Mouse (Mus musculus) cerebellum, adult 18-20 months (tissue): ENCODE measurements around the gene Brf1.
A peak's percentile ranks its signal among the peaks of the same experiment; 100 is the strongest.

Experiments
- DNase-seq, 2 experiments: peaks; one replicate each; pipeline ENCODE4 v3.0.0; 2021

Gene Brf1

DNA sequence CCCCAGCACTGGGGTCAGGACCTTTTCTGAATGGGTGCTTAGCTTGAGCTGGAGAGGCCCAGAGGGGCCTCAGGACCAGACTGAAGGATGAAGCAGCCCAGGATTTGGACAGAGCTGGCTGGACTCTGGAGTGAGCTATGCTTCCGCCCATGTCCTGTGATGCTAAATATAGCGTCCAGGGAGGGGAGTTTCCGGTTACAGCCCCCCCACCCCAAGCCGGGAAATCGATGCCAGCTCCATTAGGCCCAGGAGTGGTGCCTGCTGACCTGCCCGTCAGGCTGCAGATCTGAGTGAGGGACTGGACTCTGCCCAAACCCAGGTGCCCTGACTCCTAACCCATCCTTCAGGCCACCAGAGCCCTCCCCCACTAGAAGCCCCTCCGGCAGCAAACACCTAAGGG lies 67.9 kb downstream of the Brf1 start:
- no peak for DNase-seq

DNA sequence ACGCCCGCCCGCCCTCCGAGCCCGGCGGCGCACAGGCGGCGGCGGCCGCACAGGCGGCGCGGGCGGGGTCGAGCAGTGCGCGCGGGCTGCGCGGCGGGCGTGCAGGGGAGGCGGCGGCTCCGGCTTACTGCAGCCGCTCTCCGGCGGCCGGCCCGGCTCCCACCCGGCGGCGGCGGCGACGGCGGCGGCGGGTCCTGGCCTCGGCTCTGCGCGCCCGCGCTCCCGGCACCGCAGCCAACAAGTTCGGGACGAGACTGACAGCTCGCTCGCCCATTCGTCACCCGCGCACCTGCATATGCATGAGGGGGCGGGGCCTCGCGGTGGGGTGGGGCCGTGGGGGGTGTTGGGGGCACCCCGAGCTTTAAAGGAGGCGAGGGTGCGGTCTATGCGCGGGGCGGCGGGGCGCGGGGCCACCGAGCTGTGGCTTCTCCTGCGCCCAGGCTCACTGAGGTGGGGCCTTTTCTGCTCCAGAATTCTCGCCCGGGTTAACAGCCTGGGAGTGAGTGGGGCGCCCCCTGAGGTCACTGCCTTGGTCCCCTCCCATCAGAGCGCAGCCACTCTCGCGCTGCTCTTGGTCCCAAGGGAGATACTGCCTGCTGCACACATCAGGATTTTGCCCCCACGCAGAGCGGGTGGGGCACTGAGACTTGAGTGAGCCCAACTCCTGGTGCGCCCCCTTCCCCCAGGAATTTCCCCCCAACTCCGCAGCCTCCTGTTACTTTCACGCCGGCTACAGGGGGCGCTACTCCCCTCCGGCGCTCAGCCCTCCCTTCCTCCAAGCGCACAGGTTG lies 70.7 kb downstream of the Brf1 start, which contains the start of gene Jag2:
Gene Jag2, minus strand, starts transcription at position 215 of the 791 bp plus-strand sequence.
- peak; percentile 38 to 57 for DNase-seq

- no peak for DNase-seq
Measured at GRCm38 (mm10) chr12:112928401-112929241, 71.9 kb downstream of the Brf1 start.

- DNase-seq, result no peak
Measured at GRCm38 (mm10) chr12:112927265-112927664, 73.2 kb downstream of the Brf1 start.

- DNase-seq, result no peak
Measured at GRCm38 (mm10) chr12:112925950-112926349, 74.6 kb downstream of the Brf1 start.

GRCm38 (mm10) chr12:112922541-112922940 lies 78.0 kb downstream of the Brf1 start:
- no peak for DNase-seq

DNA sequence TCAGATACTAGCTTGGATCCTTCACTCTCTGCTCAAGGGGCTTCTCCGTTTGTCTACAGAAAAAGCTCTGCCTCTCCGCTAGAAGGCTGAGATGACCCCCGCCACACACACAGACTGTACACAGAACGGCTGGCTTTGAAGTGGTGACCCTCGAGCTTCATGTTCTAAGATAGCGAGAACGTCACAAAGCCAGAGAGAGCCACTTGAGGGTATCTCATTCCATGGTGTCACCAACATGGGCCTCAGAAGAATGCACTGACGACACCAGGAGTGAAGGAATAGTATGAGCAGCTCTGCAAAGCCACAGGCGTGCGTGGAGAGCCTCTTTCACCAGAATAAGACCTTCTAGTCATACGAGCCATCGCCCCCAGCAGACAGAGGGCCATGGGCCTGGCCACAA lies 79.0 kb downstream of the Brf1 start:
- DNase-seq, result no peak

DNA sequence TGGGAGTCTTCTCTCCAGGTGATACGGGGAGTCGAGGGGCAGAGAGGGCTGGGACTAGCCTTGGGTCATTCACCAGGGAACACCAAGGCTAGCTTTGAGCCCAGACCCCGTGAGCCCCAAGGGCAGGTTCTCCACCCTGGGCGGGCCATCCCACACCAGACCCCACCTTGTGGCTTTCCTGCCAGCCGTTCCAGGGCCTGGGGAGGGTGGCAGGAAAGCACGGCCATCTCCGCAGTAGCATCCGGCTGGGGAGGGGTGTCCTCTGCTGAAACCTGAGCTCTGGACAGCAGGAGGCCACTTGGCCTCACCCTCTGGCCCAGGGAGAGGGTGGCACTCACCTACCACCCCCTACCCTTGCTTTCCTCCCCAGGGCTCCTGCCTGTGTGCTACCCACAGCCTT lies 82.6 kb downstream of the Brf1 start:
- DNase-seq, result no peak

DNA sequence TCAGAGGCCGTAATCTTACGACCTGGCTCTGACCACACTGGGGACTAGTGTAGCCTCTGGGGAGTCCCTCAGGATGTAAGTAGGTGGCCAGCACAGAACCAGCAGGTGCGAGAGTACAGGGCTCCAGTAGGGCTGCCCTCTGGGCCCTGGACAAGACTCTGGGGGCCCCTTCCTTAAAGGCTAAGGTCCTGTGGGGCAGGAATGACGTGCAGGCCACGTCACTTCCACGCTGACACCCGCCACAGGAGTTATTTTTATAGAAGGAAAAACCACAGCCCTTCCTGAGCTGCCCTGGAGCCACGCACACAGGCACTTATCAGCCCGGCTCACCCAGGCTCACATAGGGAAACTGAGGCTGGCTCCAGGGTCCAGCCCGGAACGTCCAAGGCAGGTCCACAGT lies 83.0 kb downstream of the Brf1 start:
- DNase-seq, result no peak

- DNase-seq, result no peak
Measured at GRCm38 (mm10) chr12:112916698-112917400, 83.7 kb downstream of the Brf1 start.

GRCm38 (mm10) chr12:112915587-112915986 lies 84.9 kb downstream of the Brf1 start:
- no peak for DNase-seq

DNA sequence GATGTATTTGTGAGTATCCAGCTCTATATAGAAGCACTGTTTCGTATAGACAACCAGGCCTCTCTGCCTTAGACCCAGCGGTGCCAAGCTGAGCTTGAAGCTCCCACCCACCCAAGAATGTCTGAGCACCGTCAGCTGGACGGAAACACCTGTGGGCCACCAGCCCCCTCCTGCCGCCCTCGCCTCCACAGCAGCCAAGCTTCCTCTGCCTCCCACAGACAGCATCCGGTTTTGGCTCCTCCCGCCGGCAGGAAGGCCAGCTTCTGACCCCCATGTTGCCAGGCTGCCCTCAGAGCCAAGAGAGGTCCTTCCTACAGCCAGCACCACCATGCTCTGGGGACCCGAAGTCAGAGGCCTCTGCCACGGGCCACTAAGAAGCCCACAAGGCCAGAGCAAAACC lies 86.0 kb downstream of the Brf1 start:
- no peak for DNase-seq

GRCm38 (mm10) chr12:112912951-112913745 lies 87.4 kb downstream of the Brf1 start:
- DNase-seq, result peak; percentile 21 to 41

- no peak for DNase-seq
Measured at GRCm38 (mm10) chr12:112911701-112912100, 88.8 kb downstream of the Brf1 start.
